Mouse (Mus musculus): Measurements from ENCODE around the gene Zfp13.

GRCm38 (mm10) chr17:23604394-23604793, 5.1 kb upstream of the Zfp13 start:
- TF ChIP-seq TAL1 (IDR thresholded peaks at IDR 0.05; ENCODE audit: low read length): no peak
- no peak for TF ChIP-seq GATA1 (IDR thresholded peaks at IDR 0.05; ENCODE audit: low read length)

All from erythroblast, embryonic 14.5 days (primary cell).